Mouse (Mus musculus) CD4-positive, CD25-positive, alpha-beta regulatory T cell, adult 4 months (primary cell): ENCODE measurements around the gene Atpif1. TPM values are rescaled to one million over a fixed set of nuclear protein-coding genes. Genes with fewer than 3 reads are reported as not detected.
"Not testable (repeated sequence)": the region's sequence is repeated elsewhere in the genome, so short reads cannot be mapped to it uniquely, and the experiment has no call there.

ENCODE experiments used
- ATAC-seq: one replicate; pipeline ENCODE4 v1.8.0; 2017
- polyA plus RNA-seq, 2 experiments: library from polyadenylated mRNA; unstranded; fragments of 100-300 nt; shearing (Covaris generic); gene quantifications; one replicate each; pipeline ENCODE4 v1.2.1; 2017

Gene Atpif1
- polyA plus RNA-seq, 2 experiments from 2014 or later: 163 to 184 TPM

GRCm38 (mm10) chr4:132490273-132491010, 43.0 kb downstream of the Atpif1 start:
- no peak for ATAC-seq

- no peak for ATAC-seq
Observed at GRCm38 (mm10) chr4:132488976-132489375, 44.5 kb downstream of the Atpif1 start.

- no peak for ATAC-seq
Observed at GRCm38 (mm10) chr4:132488521-132488920, 44.9 kb downstream of the Atpif1 start.

GRCm38 (mm10) chr4:132484820-132485219, 48.6 kb downstream of the Atpif1 start:
- no peak for ATAC-seq

- ATAC-seq: no peak
Observed at GRCm38 (mm10) chr4:132484231-132484630, 49.2 kb downstream of the Atpif1 start.

- ATAC-seq: no peak
Observed at GRCm38 (mm10) chr4:132482956-132483608, 50.4 kb downstream of the Atpif1 start.

- not testable (repeated sequence) for ATAC-seq
Observed at GRCm38 (mm10) chr4:132482104-132482503, 51.4 kb downstream of the Atpif1 start.

Other genes with a start within 250 kb of the Atpif1 start
- 1 to 10 TPM in 1 of 2 experiments, not detected in 1; 1.0 TPM for gene Rab42, start 230.3 kb downstream of the Atpif1 start, polyA plus RNA-seq
- 10 to 100 TPM; 40.7 to 48.9 TPM for gene Trnau1ap, start 204.1 kb downstream of the Atpif1 start, polyA plus RNA-seq
- 10 to 100 TPM; 11.7 to 23.9 TPM for gene Rcc1, start 180.1 kb downstream of the Atpif1 start, polyA plus RNA-seq
- gene Phactr4, start 111.2 kb downstream of the Atpif1 start, polyA plus RNA-seq: 1 to 10 TPM; 5.6 to 6.0 TPM
- gene Med18, start 69.7 kb downstream of the Atpif1 start, polyA plus RNA-seq: 10 to 100 TPM; 24.7 to 30.1 TPM
- 1 to 10 TPM; 1.6 to 2.4 TPM for gene Sesn2, start 23.2 kb downstream of the Atpif1 start, polyA plus RNA-seq
- gene Dnajc8, start 1.9 kb upstream of the Atpif1 start, polyA plus RNA-seq: 100 to 1,000 TPM; 322 to 338 TPM
- gene Ptafr, start 30.4 kb upstream of the Atpif1 start, polyA plus RNA-seq: 1 to 10 TPM; 3.8 to 4.2 TPM
- gene Eya3, start 105.3 kb upstream of the Atpif1 start, polyA plus RNA-seq: 10 to 100 TPM; 35.5 to 42.1 TPM
- 10 to 100 TPM in 1 of 2 experiments, 1 to 10 TPM in 1; 5.4 to 14.9 TPM for gene Xkr8, start 198.9 kb upstream of the Atpif1 start, polyA plus RNA-seq
- gene Smpdl3b, start 223.6 kb upstream of the Atpif1 start, polyA plus RNA-seq: 1 to 10 TPM in 1 of 2 experiments, under 1 TPM in 1; 0.96 to 1.8 TPM
- gene Rpa2, start 234.7 kb upstream of the Atpif1 start, polyA plus RNA-seq: 10 to 100 TPM; 64.3 to 66.9 TPM